Mouse (Mus musculus) ES-E14 (cell line): ENCODE measurements around the gene Itpripl2. TPM values are rescaled to one million over a fixed set of nuclear protein-coding genes. Genes with fewer than 3 reads are reported as not detected.

Experiments
- DNase-seq: peaks from one replicate; pipeline ENCODE4 v3.0.0-alpha.2; 2013; ENCODE audit warnings: low read depth, low spot score
- H3K27ac ChIP-seq: 2 replicates; pipeline ENCODE4 v1.5.1; 2012; ENCODE audit warnings: low read depth, mild to moderate bottlenecking, low read length, moderate library complexity, mixed read lengths; ENCODE audit not compliant: poor library complexity, insufficient read depth, severe bottlenecking
- H3K36me3 ChIP-seq: 2 replicates; pipeline ENCODE4 v1.6.1; 2012; ENCODE audit warnings: mild to moderate bottlenecking, low read length, moderate library complexity, mixed read lengths; ENCODE audit not compliant: control insufficient read depth, poor library complexity, insufficient read depth, severe bottlenecking
- H3K4me1 ChIP-seq, 2 experiments: fragments of 150-350 bp in 1 of 2; sonication (generic) in 1 of 2; 2 replicates each; pipeline ENCODE4 v1.6.1; 2012; ENCODE audit warnings: low read length in 2 of 2, mild to moderate bottlenecking in 1 of 2, mixed read lengths in 1 of 2; ENCODE audit not compliant: control insufficient read depth in 2 of 2, insufficient read depth in 2 of 2, poor library complexity in 1 of 2
- H3K4me3 ChIP-seq, 2 experiments: fragments of 150-350 bp in 1 of 2; sonication (generic) in 1 of 2; 2 replicates each; pipeline ENCODE4 v1.5.1; 2012; ENCODE audit warnings: low read length in 2 of 2, low read depth in 1 of 2, mild to moderate bottlenecking in 1 of 2, mixed read lengths in 1 of 2; ENCODE audit not compliant: insufficient read depth in 1 of 2, poor library complexity in 1 of 2, severe bottlenecking in 1 of 2
- H3K9ac ChIP-seq: 2 replicates; pipeline ENCODE4 v1.6.1; 2012; ENCODE audit warnings: low read depth, mild to moderate bottlenecking, low read length, mixed read lengths; ENCODE audit not compliant: poor library complexity, insufficient read depth, severe bottlenecking
- H3K9me3 ChIP-seq: fragments of 150-350 bp; sonication (generic); 2 replicates; pipeline ENCODE4 v1.6.1; 2012; ENCODE audit warnings: low read depth, mild to moderate bottlenecking, low read length; ENCODE audit not compliant: control insufficient read depth, insufficient read depth
- CHD2 ChIP-seq: IDR thresholded peaks from 2 replicates; pipeline ENCODE4 v1.6.1; 2014; ENCODE audit warnings: mild to moderate bottlenecking, low read depth, low read length, inconsistent platforms
- HCFC1 ChIP-seq: IDR thresholded peaks from 2 replicates; pipeline ENCODE4 v1.6.1; 2012; ENCODE audit warnings: low read length, inconsistent platforms, borderline replicate concordance; ENCODE audit not compliant: insufficient read depth
- MAFK ChIP-seq: IDR thresholded peaks from 2 replicates; pipeline ENCODE4 v1.6.1; 2014; ENCODE audit warnings: mild to moderate bottlenecking, low read depth, low read length, inconsistent platforms; ENCODE audit not compliant: insufficient read depth
- ZC3H11A ChIP-seq: IDR thresholded peaks from 2 replicates; pipeline ENCODE4 v1.6.1; 2012; ENCODE audit warnings: low read depth, mild to moderate bottlenecking, inconsistent platforms, low read length, borderline replicate concordance
- ZNF384 ChIP-seq: IDR thresholded peaks from 2 replicates; pipeline ENCODE4 v1.6.1; 2012; ENCODE audit warnings: low read depth, low read length, inconsistent platforms
- in situ Hi-C, 2 experiments: fragments of 600-800 bp; cut with MboI; formaldehyde crosslinking; loops; one replicate each; pipeline ENCODE4 v1.15.1; 2025; ENCODE audit warnings: low sequenced_read_pairs in 2 of 2, inconsistent platforms in 1 of 2; ENCODE audit not compliant: unreplicated experiment in 2 of 2
- total RNA-seq: library from RNA; depleted of rRNA; stranded (reverse); fragments of 300-350 nt; gene quantifications from 2 replicates; pipeline ENCODE4 v1.2.3, GENCODE M21; 2012

Gene Itpripl2
- total RNA-seq, 1 experiment, result 9.7 TPM

DNA sequence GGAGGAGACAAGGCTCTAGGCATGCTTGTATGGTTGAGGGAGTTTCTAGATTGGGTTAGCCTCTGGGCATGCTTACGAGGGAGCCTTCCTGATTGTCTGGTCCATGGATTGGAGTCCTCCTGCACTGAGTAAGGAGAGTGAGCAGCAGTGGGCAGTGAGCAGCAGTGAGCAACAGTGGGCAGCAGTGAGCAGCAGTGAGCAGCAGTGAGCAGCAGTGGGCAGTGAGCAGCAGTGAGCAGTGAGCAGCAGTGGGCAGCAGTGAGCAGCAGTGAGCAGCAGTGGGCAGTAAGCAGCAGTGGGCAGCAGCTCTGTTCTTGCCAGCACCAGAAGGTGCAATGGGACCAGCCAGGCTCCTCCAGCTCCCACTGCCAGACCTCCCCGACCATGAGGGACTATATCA lies 26.0 kb upstream of the Itpripl2 start:
- Histone ChIP-seq H3K27ac (no peak overlapping the region), H3K9ac (no peak overlapping the region), H3K9me3 (no peaks in the 10 kb centered on the region), H3K4me1 (peaks cover 0 to 2% of the 10 kb centered on the region in 2 experiments; a peak in 1 of 4 replicates), H3K4me3 (no peak overlapping the region), H3K36me3 (no peaks in the 10 kb centered on the region)
- DNase-seq, result no peak
- TF ChIP-seq ZC3H11A, result no peak
- TF ChIP-seq CHD2, result no peak
- no peak for TF ChIP-seq MAFK
- no peak for TF ChIP-seq HCFC1
- no peak for TF ChIP-seq ZNF384
- in situ Hi-C loops, result no loop called here

GRCm38 (mm10) chr7:118508556-118508955 lies 16.8 kb upstream of the Itpripl2 start:
- DNase-seq, result no peak
- H3K4me3 ChIP-seq, result no peak overlapping the region
- no peak overlapping the region for H3K9ac ChIP-seq
- H3K9me3 ChIP-seq, result no peaks in the 10 kb centered on the region
- no peaks in the 10 kb centered on the region for H3K36me3 ChIP-seq
- H3K4me1 ChIP-seq, result no peaks in the 10 kb centered on the region
- in situ Hi-C loops, result no loop called here
- H3K27ac ChIP-seq, result no peak overlapping the region
- TF ChIP-seq HCFC1 (no peak), ZC3H11A (no peak), ZNF384 (no peak), MAFK (no peak), CHD2 (no peak)

DNA sequence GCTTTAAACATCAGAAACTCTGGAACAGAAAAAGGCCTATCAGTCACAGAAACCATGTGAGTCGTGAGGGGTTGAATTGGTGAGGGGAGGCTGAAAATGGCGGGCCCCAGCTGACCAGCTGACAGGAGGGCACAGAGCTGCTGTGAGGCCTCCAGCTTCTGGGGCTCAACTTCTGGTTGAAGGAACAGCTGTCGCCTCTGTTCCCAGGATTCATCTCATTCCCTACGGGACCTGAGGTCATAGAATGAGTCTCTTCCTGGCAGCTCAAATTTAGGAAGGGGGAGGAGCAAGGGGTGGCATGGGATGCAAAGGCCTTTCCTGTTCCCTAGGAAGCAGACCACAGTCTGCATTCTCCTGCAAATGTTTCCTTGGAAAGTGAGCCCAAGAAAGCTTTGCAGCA lies 12.1 kb upstream of the Itpripl2 start:
- DNase-seq, result no peak
- H3K9ac ChIP-seq, result no peak overlapping the region

GRCm38 (mm10) chr7:118502333-118502732 lies 10.6 kb upstream of the Itpripl2 start:
- no peak overlapping the region for H3K9ac ChIP-seq
- TF ChIP-seq CHD2 (no peak), ZNF384 (no peak), MAFK (no peak), HCFC1 (no peak), ZC3H11A (no peak)
- in situ Hi-C loops, result no loop called here
- H3K36me3 ChIP-seq, result no peaks in the 10 kb centered on the region
- peak overlapping the region in 1 of 2 experiments; percentile 3; a peak in 1 of 4 replicates for H3K4me3 ChIP-seq
- H3K4me1 ChIP-seq, result peaks cover 0 to 4% of the 10 kb centered on the region in 2 experiments; a peak in 1 of 4 replicates
- DNase-seq, result no peak
- no peaks in the 10 kb centered on the region for H3K9me3 ChIP-seq
- no peak overlapping the region for H3K27ac ChIP-seq

More for the DNA sequence above, 12.1 kb upstream of the Itpripl2 start:
- TF ChIP-seq CHD2 (no peak), HCFC1 (no peak), ZNF384 (no peak), MAFK (no peak), ZC3H11A (no peak)
- in situ Hi-C loops, result no loop called here
- Histone ChIP-seq H3K9me3 (no peaks in the 10 kb centered on the region), H3K27ac (no peak overlapping the region), H3K4me3 (no peak overlapping the region), H3K36me3 (no peaks in the 10 kb centered on the region), H3K4me1 (peaks cover 0 to 4% of the 10 kb centered on the region in 2 experiments; a peak in 1 of 4 replicates)
